Mouse (Mus musculus) erythroblast, embryonic 14.5 days (primary cell): ENCODE data around the gene Skida1. TPM values are rescaled to one million over a fixed set of nuclear protein-coding genes. Genes with fewer than 3 reads are reported as not detected.
"Not testable (repeated sequence)": the region's sequence is repeated elsewhere in the genome, so short reads cannot be mapped to it uniquely, and the experiment has no call there.

ENCODE experiments used
- H3K27me3 ChIP-seq: 2 replicates; pipeline ENCODE4 v1.6.1; 2012; ENCODE audit warnings: inconsistent platforms; ENCODE audit not compliant: control insufficient read depth
- H3K36me3 ChIP-seq: 2 replicates; pipeline ENCODE4 v1.6.1; 2012; ENCODE audit warnings: mild to moderate bottlenecking, inconsistent platforms; ENCODE audit not compliant: control insufficient read depth
- H3K4me1 ChIP-seq: 2 replicates; pipeline ENCODE4 v1.6.1; 2012; ENCODE audit warnings: inconsistent platforms; ENCODE audit not compliant: control insufficient read depth
- H3K4me3 ChIP-seq: replicated peaks from 2 replicates; pipeline ENCODE3; 2012; ENCODE audit warnings: moderate library complexity, mild to moderate bottlenecking, inconsistent platforms
- H3K9me3 ChIP-seq: 2 replicates; pipeline ENCODE4 v1.6.1; 2012; ENCODE audit warnings: low read length, inconsistent platforms, mixed read lengths; ENCODE audit not compliant: control insufficient read depth
- GATA1 ChIP-seq: IDR thresholded peaks from 2 replicates; pipeline ENCODE4 v1.6.1; 2012; ENCODE audit warnings: low read length, inconsistent platforms, mixed read lengths
- TAL1 ChIP-seq: IDR thresholded peaks from 3 replicates; pipeline ENCODE4 v1.6.1; 2012; ENCODE audit warnings: low read length, inconsistent platforms, mixed read lengths
- polyA plus RNA-seq: library from polyadenylated mRNA; stranded (reverse); fragments of >175 nt; gene quantifications from 2 replicates; pipeline ENCODE4 v1.2.3, GENCODE M21; 2012

Skida1 gene
- polyA plus RNA-seq, result not detected in 2 replicates

GRCm38 (mm10) chr2:18048453-18049075 is at the start of gene Skida1:
Skida1 (minus strand) TSS chr2:18049051.
- Histone ChIP-seq H3K4me1 (peaks cover 28% of the 10 kb centered on the region), H3K27me3 (peaks cover 100% of the 10 kb centered on the region), H3K9me3 (peaks cover 10% of the 10 kb centered on the region), H3K4me3 (peak within 1 kb of the TSS; percentile 69), H3K36me3 (no peaks in the 10 kb centered on the region)
- TF ChIP-seq TAL1 (no peak), GATA1 (no peak)

GRCm38 (mm10) chr2:18095804-18096203 is 47.0 kb upstream of the Skida1 start:
- no peak for TF ChIP-seq TAL1
- TF ChIP-seq GATA1, result no peak
- H3K4me1 ChIP-seq, result no peaks in the 10 kb centered on the region
- H3K9me3 ChIP-seq, result no peaks in the 10 kb centered on the region; the same call in 1 of the 2 replicates
- peaks cover 77% of the 10 kb centered on the region for H3K36me3 ChIP-seq
- no peaks in the 10 kb centered on the region for H3K27me3 ChIP-seq
- no peak overlapping the region for H3K4me3 ChIP-seq

GRCm38 (mm10) chr2:18094319-18094718 is 45.5 kb upstream of the Skida1 start:
- Histone ChIP-seq H3K4me3 (no peak overlapping the region), H3K27me3 (no peaks in the 10 kb centered on the region), H3K36me3 (peaks cover 78% of the 10 kb centered on the region), H3K4me1 (no peaks in the 10 kb centered on the region), H3K9me3 (no peaks in the 10 kb centered on the region)
- TF ChIP-seq TAL1 (no peak), GATA1 (no peak)

- H3K36me3 ChIP-seq, result peaks cover 79% of the 10 kb centered on the region
- H3K4me1 ChIP-seq, result no peaks in the 10 kb centered on the region
- H3K4me3 ChIP-seq, result no peak overlapping the region
- TF ChIP-seq TAL1, result no peak
- no peak for TF ChIP-seq GATA1
- H3K9me3 ChIP-seq, result no peaks in the 10 kb centered on the region
- no peaks in the 10 kb centered on the region for H3K27me3 ChIP-seq
Observed at GRCm38 (mm10) chr2:18093858-18094257, 45.0 kb upstream of the Skida1 start.

- H3K27me3 ChIP-seq, H3K4me3 ChIP-seq, H3K4me1 ChIP-seq, H3K9me3 ChIP-seq: not testable (repeated sequence)
- peaks cover 90% of the 10 kb centered on the region for H3K36me3 ChIP-seq
Observed at GRCm38 (mm10) chr2:18087695-18088094, 38.8 kb upstream of the Skida1 start.

- TF ChIP-seq GATA1 (no peak), TAL1 (no peak)
- Histone ChIP-seq H3K4me1 (no peaks in the 10 kb centered on the region), H3K9me3 (no peaks in the 10 kb centered on the region), H3K4me3 (no peak overlapping the region), H3K36me3 (peaks cover 88% of the 10 kb centered on the region), H3K27me3 (no peaks in the 10 kb centered on the region)
Observed at GRCm38 (mm10) chr2:18080182-18080860, 31.5 kb upstream of the Skida1 start.

GRCm38 (mm10) chr2:18071947-18072346 is 23.1 kb upstream of the Skida1 start:
- peaks cover 82% of the 10 kb centered on the region for H3K36me3 ChIP-seq
- no peaks in the 10 kb centered on the region for H3K9me3 ChIP-seq
- H3K4me3 ChIP-seq, result no peak overlapping the region
- TF ChIP-seq GATA1 (no peak), TAL1 (no peak)
- no peaks in the 10 kb centered on the region for H3K27me3 ChIP-seq
- peaks cover 12% of the 10 kb centered on the region for H3K4me1 ChIP-seq

- Histone ChIP-seq H3K4me1 (peaks cover 34% of the 10 kb centered on the region), H3K9me3 (no peaks in the 10 kb centered on the region), H3K36me3 (peaks cover 63% of the 10 kb centered on the region), H3K27me3 (no peaks in the 10 kb centered on the region), H3K4me3 (no peak overlapping the region)
- TF ChIP-seq GATA1 (no peak), TAL1 (no peak)
Observed at GRCm38 (mm10) chr2:18068071-18068796, 19.4 kb upstream of the Skida1 start.

GRCm38 (mm10) chr2:18066436-18066835 is 17.6 kb upstream of the Skida1 start:
- H3K36me3 ChIP-seq, result peaks cover 45% of the 10 kb centered on the region
- peaks cover 41% of the 10 kb centered on the region for H3K4me1 ChIP-seq
- no peak for TF ChIP-seq GATA1
- TF ChIP-seq TAL1, result no peak
- H3K27me3 ChIP-seq, result no peaks in the 10 kb centered on the region
- peak overlapping the region; percentile 100 for H3K4me3 ChIP-seq
- H3K9me3 ChIP-seq, result no peaks in the 10 kb centered on the region
